Mouse (Mus musculus): ENCODE data around the gene Hsdl1.

Gene Hsdl1

GRCm38 (mm10) chr8:119574437-119575365, at the start of gene Hsdl1, which contains the start of gene Dnaaf1:
TSS of gene Hsdl1 (minus strand) at chr8:119575183.
TSS of gene Dnaaf1 (plus strand) at chr8:119575235.
- DNase-seq = peak; percentile 95 to 99

DNA sequence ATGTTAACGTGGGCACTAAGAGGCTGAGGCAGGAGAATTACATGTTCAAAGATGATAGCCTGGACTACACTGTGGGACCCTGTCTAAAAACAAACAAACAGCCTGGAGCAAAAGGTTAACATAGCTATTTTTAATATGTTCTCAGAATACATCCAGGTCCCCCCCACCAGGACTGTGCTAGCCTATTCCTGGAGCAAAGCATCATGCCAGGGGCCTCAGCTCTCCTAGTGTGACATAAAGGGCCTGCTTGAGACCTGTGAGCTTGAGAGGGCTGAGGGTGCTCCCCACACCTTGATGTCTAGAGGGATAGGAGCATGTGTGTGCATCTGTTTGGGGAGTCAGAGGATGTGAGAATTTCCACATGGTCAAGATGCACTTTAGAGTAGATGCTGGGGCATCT, 48.8 kb upstream of the Hsdl1 start:
- DNase-seq = no peak

- no peak for DNase-seq
These were observed 48.1 kb upstream of the Hsdl1 start for GRCm38 (mm10) chr8:119623061-119623460.

DNA sequence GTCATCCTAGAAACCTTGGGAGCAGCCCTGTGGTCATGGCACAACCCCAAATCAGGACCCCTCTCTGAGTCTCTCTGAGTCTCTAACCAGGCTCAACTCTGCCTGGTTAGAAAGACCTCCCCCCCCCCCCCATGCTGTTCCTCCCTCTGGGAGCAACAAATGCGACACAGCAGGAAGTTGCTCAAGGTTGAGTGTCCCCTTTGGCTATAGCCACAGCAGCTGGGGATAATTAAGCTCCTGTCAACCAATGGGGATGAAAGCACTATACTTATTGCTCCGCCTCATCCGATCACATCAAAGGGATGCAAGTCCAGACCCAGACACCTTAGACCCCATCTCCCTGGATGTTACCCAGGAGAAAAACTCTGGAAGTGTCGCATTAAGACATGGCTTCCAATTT, 47.6 kb upstream of the Hsdl1 start:
- DNase-seq = no peak

GRCm38 (mm10) chr8:119620848-119621465, 46.0 kb upstream of the Hsdl1 start:
- no peak for DNase-seq

DNA sequence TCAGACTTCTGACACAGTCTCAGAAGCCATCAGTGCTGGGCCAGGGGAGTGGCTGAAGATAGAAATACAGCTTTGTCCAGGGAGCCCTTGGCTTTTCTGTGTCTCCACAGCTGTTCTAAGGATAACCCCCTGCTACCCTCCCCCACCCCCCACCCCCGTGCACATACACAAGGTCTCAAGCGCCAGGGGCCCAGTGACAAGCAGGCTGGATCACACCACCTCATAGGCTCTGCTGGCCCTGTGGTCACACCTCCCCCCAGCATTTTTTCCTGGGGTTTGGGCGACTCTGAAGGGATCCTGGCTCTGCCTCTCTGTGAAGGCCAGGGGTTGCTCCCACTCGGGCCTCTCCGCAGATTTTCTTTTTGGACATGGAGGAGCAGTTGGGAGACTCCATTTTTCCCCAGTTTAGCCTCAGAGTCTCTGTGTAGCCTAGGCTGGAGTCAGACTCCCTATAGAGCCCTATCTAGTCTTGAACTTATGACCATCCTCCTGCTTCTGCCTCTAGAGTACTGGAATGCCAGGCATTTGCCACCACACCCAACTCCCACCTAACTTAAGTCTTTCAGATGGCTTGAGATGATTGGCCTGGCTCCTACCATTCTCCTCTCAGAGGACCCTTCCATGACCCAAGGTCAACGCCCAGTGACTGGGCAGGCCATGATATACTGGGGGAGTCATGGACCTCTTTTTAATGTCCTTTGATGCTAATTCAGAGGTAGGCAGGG, 45.3 kb upstream of the Hsdl1 start:
- DNase-seq = no peak

GRCm38 (mm10) chr8:119618887-119619286, 43.9 kb upstream of the Hsdl1 start:
- no peak for DNase-seq

DNA sequence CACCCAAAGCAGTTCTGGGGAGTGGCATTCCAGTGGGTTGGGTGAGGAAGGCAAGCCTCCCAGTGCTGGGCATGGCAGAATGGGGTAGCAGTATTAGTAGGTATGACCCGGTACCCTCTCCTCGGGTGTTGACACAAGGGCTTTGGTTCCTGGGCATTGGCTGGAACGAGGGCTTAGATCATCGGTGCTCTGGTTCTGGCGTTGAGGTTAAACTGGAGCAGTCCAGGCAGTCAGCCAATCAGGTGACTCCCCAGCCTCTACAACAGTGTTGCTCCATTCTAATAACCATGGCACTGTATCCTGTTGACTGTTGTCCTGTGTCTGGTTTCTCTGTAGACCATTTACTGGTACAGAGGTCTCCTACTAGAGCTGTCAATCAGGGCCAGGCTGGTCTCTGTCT, 42.6 kb upstream of the Hsdl1 start:
- peak in 1 of 2 experiments; percentile 16 for DNase-seq

DNA sequence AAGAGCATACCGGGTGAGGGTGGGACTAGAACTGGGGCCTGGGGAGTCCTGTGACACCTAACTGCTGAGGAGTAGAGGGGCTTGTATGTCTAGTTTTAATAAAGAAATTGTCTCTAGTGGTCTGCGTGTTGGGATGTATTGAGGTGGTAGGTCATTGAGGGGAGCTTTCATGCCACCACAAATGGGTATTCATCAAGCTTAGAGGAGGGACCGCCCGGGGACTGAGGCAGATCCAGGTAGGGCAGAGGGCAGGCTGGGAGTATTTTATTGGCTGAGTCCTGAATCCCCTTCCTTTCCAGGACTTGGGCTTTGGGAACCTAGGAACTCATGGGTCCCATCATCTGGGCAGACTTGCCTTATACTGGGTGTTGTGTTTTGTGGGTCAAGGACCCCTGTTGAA, 41.8 kb upstream of the Hsdl1 start:
- DNase-seq = no peak

- no peak for DNase-seq
These were observed 41.4 kb upstream of the Hsdl1 start for GRCm38 (mm10) chr8:119616358-119616757.

DNA sequence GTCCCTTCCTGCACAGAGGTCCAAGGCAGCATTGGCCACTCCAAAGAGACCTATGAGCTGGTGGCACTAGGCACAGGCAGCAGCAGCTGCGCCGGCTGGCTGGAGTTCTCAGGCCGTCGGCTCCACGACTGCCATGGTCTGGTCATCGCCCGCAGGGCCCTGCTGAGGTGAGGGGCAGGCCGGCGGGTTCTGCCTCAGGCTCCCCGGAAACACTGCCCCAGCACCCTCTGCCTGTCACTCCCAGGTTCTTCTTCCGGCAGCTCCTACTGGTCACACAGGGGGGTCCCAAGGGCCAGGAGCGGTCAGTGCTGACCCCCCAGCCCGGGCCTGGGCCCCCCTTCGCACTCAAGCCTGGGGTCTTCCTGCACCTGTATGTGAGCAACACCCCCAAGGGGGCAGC, 40.1 kb upstream of the Hsdl1 start:
- no peak for DNase-seq

GRCm38 (mm10) chr8:119612471-119612870, 37.5 kb upstream of the Hsdl1 start, which contains the start of gene Adad2:
TSS of gene Adad2 (plus strand) at chr8:119612747.
- no peak for DNase-seq

DNA sequence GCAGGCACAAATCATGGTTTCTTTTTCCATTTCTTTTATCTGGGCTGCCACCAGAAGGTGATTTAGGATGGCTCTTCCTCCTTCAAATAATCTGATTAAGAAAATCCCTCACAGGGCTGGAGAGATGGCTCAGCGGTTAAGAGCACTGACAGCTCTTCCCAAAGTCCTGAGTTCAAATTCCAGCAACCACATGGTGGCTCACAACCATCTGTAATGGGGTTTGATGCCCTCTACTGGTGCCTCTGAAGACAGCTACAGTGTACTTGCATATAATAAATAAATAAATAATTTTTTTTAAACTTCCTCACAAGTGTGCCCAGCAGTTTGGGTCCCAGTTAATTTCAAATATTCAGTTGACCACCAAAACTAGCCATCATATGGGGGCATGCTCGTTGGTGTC, 31.2 kb upstream of the Hsdl1 start:
- DNase-seq = no peak

GRCm38 (mm10) chr8:119604996-119605395, 30.0 kb upstream of the Hsdl1 start, which contains the start of gene Taf1c:
TSS of gene Taf1c (minus strand) at chr8:119605222.
- peak; percentile 97 to 98 for DNase-seq

DNA sequence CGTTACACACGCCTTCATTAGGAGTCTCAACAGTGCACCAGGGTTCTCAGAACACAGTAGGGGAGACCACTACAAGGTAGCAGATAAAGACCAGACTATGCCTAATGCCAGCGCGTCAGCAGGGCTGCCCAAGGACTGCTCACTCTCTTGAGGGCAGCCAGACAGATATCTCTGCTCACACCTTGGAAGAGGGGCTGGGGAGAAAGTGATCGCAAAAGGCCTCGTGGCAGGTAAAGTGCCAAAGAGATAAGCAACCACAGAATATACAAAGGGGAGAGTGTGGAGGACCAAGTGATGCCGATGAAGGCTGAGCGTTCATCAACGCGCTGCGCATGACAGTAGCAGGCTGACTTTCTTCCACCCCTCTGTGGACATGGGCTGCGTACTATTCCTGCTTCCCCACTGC, 29.4 kb upstream of the Hsdl1 start:
- DNase-seq = no peak

DNA sequence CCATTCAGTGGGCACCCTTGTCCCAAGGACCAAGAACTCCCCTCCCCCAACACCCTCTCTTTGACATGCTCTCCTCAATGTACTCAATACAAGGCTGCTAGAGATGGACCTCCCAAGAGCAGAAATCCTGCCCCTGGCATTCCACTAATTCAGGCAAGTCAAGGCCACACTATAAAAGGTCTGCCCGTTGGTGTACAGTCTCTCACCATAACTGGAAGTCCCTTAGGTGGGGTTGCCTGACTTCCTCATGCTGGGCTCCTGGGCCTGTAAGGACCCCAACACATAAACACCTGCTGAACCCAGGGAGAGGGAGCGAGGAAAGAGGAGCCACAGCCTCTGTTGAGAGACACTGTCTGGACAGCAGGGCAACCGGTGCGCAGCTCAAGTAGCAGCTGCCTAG, 28.8 kb upstream of the Hsdl1 start:
- no peak for DNase-seq

- DNase-seq = peak; percentile 57 to 70
These were observed 16.5 kb upstream of the Hsdl1 start for GRCm38 (mm10) chr8:119591456-119591855.

DNA sequence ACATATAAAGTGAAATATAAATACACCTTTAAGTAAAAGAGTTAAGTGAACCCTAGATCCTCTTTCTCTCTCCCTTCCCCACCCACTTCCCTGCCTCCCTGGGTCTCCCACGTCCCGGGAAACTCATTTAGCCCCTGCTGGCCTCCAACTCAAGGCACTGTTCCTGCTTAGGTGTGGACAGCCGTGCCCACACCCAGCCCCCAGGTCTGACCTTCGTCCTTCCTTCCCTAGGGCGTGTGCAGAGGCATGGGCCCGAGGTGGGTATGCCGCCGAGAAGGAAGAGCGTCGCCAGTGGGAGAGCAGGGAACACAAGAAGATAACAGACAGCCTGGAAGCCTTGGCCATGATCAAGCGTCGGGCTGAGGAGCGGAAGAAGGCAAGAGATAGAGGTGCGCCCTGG, 15.4 kb upstream of the Hsdl1 start:
- peak in 1 of 2 experiments; percentile 32 for DNase-seq

DNA sequence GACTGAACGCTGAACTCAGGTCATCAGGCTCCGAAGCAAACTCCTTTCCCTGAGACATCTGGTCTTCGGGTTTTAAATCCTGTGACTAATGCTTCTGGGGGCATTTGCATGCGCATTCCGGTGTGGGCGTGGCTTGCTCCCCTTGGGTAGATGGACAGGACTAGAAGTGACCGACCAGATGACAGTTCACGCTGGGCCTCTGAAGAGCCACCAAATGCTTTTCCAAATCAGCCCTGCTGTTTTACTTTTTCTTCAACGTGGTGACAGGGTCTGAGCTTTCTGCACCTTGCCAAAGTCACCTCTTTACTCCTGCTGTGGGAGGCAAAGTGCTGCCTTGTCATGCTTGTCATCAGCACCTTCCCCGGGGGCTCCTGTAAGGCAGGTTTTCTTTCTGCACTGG, 13.9 kb upstream of the Hsdl1 start:
- no peak for DNase-seq

- no peak for DNase-seq
These were observed 13.3 kb upstream of the Hsdl1 start for GRCm38 (mm10) chr8:119588321-119588720.

DNA sequence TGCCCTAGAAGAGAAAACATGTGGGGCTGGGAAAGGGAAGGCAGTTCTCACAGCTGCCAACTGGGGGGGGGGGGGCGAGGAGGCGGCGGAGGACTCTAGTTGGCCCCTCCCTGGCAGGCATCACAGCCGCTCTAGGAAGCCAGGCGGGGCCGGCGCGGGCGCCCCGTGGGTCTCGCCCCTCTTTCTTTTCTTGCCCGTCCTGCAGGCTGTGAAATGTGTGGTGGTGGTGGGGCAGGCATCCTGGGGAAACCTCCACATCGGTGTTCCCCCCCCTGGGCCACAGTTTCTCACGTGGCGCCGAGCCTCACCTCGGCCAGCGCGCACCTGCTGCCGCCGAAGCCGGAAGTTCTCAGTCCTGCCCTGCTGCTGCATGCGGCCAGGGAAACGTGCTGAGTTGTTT, 10.9 kb upstream of the Hsdl1 start:
- DNase-seq = no peak

GRCm38 (mm10) chr8:119580441-119581161, 5.6 kb upstream of the Hsdl1 start:
- no peak for DNase-seq

GRCm38 (mm10) chr8:119579096-119579495, 4.1 kb upstream of the Hsdl1 start:
- no peak for DNase-seq
